Mouse (Mus musculus) megakaryocyte, embryonic 14.5 days (primary cell): Measurements from ENCODE around the gene Borcs6.

Experiments
- FLI1 ChIP-seq: IDR thresholded peaks from 2 replicates; pipeline ENCODE4 v1.6.1; 2012; ENCODE audit warnings: low read length, inconsistent platforms, mixed read lengths
- GATA1 ChIP-seq: IDR thresholded peaks from 3 replicates; pipeline ENCODE4 v1.6.1; 2012; ENCODE audit warnings: mixed read lengths, low read length, inconsistent platforms, borderline replicate concordance

DNA sequence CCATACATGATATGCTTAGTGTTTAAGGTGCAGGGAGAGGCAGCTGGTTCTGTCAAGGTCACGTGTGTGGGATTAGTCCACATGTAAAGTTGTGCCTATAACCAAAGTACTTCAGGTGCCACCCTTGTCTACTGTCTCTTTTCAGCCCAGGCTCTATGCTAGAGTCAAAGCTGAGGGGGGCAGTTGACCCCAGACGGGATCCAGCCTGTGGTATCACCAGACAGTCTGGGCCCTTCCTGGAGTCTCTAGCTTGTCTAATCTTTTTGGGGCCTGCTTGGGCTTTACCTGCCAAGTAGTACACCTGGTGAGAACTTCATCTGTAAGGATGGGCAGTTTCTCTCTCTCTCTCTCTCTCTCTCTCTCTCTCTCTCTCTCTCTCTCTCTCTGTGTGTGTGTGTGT is 28.1 kb downstream of the Borcs6 start:
- TF ChIP-seq GATA1 (no peak), FLI1 (no peak)
